Mouse (Mus musculus) stomach, embryonic 14.5 days (tissue): ENCODE data around the gene Slit3. TPM values are rescaled to one million over a fixed set of nuclear protein-coding genes. Genes with fewer than 3 reads are reported as not detected.

Experiments used
- ATAC-seq: fragments of 200-750 bp; cut with Nextera tagmentation; 2 replicates; pipeline ENCODE4 v1.8.0; 2017; ENCODE audit warnings: low read depth, moderate TSS enrichment; ENCODE audit not compliant: insufficient number of reproducible peaks, insufficient read depth, low FRiP score
- H3K27ac ChIP-seq: fragments of 300-500 bp; sonication (generic); 2 replicates; pipeline ENCODE4 v1.5.1; 2014; ENCODE audit warnings: mild to moderate bottlenecking, low read length, moderate library complexity, mixed read lengths
- H3K27me3 ChIP-seq: fragments of 300-500 bp; sonication (generic); 2 replicates; pipeline ENCODE4 v1.6.1; 2014; ENCODE audit warnings: low read length, control low read depth, mixed read lengths; ENCODE audit not compliant: control insufficient read depth, insufficient read depth
- H3K36me3 ChIP-seq: fragments of 300-500 bp; sonication (generic); 2 replicates; pipeline ENCODE4 v1.6.1; 2014; ENCODE audit warnings: mild to moderate bottlenecking, control low read depth, low read length, moderate library complexity, mixed read lengths; ENCODE audit not compliant: control insufficient read depth, insufficient read depth
- H3K4me1 ChIP-seq: fragments of 300-500 bp; sonication (generic); 2 replicates; pipeline ENCODE4 v1.6.1; 2014; ENCODE audit warnings: low read length, control low read depth, mixed read lengths; ENCODE audit not compliant: control insufficient read depth, insufficient read depth
- H3K4me2 ChIP-seq: fragments of 300-500 bp; sonication (generic); replicated peaks from 2 replicates; pipeline ENCODE4 v1.6.1; 2014; ENCODE audit warnings: low read depth, low read length, control low read depth
- H3K4me3 ChIP-seq: fragments of 300-500 bp; sonication (generic); 2 replicates; pipeline ENCODE4 v1.5.1; 2014; ENCODE audit warnings: low read depth, low read length, control low read depth
- H3K9ac ChIP-seq: fragments of 300-500 bp; sonication (generic); replicated peaks from 2 replicates; pipeline ENCODE4 v1.6.1; 2014; ENCODE audit warnings: low read depth, mild to moderate bottlenecking, control low read depth, low read length, moderate library complexity, mixed read lengths
- H3K9me3 ChIP-seq: fragments of 300-500 bp; sonication (generic); 2 replicates; pipeline ENCODE4 v1.6.1; 2016; ENCODE audit warnings: low read depth, low read length, control low read depth; ENCODE audit not compliant: control insufficient read depth
- WGBS: fragments of 180-500 bp; shearing (Covaris S2); extraction: QIAGEN DNeasy Blood & Tissue Kit; methylation state at CpG from one replicate; pipeline ENCODE4 v1.1.7; 2014; 5-methylcytosine and 5-hydroxymethylcytosine counted together
- polyA plus RNA-seq: library from polyadenylated mRNA; unstranded; fragments of >200 nt; fragmentation: Nextera tagmentation; extraction: Ambion mirVana; gene quantifications from 2 replicates; pipeline ENCODE4 v1.2.1, GENCODE M21; 2014

The Slit3 gene
- polyA plus RNA-seq, 1 experiment from 2014 or later: 18.3 TPM

DNA sequence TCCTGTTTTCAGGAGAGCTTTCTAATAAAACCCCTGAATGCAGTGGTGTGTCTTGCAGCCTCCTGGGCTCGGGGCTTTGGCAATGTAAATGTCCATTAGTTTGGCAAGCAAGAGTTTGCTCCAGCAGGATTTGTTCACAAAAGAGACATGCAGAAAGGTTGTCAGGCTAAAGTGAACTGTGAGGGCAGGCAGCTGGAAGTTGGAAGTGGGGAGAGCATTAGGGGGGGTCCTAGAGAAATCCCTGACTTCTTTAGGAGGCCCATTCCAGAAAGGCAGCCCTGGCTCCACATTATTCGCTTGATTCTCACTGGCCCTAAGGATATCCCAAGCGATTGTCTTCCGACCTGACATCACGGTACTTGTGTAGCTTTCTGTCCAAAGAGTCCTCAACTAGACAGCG is 285.5 kb downstream of the Slit3 start:
- Histone ChIP-seq H3K4me2 (no peak overlapping the region), H3K27me3 (no peaks in the 10 kb centered on the region), H3K36me3 (no peaks in the 10 kb centered on the region), H3K9ac (no peak overlapping the region), H3K4me1 (peaks cover 14% of the 10 kb centered on the region; the same call in 1 of the 2 replicates), H3K27ac (peak overlapping the region; percentile 33; the same call in 1 of the 2 replicates), H3K9me3 (no peaks in the 10 kb centered on the region), H3K4me3 (no peak overlapping the region)
- WGBS: 50% methylated on average over 6 of the region's 6 CpGs
- ATAC-seq: no peak

DNA sequence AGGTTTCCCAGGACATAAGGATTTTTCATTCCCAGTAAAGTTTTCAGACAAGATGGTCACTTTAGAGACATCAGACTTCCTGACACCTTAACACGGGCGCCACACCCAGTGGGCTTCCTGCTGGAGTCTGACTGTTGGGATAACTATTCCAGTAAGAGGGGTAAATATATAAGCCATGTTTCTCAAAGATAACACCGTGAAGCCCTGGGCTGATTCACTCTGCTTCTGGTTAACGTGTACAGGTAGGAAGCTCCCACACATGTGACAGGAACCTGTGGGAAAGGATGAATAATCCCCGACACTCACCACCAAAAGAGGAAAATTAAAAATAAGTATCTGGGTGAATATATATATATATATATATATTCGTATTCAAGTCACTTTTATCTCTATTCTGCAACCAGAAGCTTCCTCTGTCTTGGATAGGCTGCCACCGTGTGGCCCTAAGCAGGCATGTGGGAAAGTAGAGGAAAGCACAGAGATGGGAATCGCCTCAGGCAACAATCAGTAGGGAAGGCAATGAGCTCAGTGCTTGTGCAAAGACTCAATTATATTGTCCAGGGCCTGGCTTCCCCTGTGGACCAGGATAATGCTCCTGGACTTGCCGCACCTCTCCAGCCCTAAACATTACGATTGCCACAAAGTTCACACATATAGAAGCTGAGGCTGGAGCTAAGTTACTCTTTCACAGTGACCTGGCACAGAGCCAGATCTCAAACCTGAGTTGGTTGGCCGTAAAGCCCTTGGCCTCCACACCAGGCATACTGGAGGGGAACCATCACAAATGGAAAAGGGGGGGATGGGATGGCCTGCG is 286.5 kb downstream of the Slit3 start:
- Histone ChIP-seq H3K36me3 (no peaks in the 10 kb centered on the region), H3K9ac (no peak overlapping the region), H3K4me1 (peaks cover 14% of the 10 kb centered on the region; the same call in 1 of the 2 replicates), H3K4me2 (no peak overlapping the region), H3K27ac (no peak overlapping the region), H3K4me3 (no peak overlapping the region), H3K9me3 (no peaks in the 10 kb centered on the region), H3K27me3 (no peaks in the 10 kb centered on the region)
- WGBS: 52% methylated on average over 12 of the region's 12 CpGs
- ATAC-seq: peak; percentile 75; the same call in 1 of the 2 replicates

DNA sequence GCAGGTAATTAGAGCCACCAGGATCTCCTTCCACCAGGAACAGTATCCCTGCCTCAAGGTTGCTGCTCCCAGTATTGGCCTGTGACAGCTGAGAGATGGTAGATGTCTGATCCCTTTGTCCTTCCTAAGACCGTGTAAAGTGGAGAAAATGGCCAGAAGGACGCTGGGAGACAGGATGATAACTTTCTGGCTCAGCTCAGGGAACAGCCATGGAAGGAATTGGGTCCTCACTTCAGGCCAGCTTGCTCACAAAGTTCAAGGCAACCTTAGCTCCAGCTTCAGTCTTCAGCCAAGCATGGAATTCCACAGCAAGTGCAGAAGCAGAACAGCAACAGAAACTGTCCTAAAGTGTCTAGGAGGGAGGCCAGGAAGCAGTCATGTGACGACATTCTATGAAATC is 289.4 kb downstream of the Slit3 start:
- Histone ChIP-seq H3K4me2 (no peak overlapping the region), H3K36me3 (no peaks in the 10 kb centered on the region), H3K4me1 (peaks cover 14% of the 10 kb centered on the region; the same call in 1 of the 2 replicates), H3K4me3 (no peak overlapping the region), H3K9me3 (no peaks in the 10 kb centered on the region), H3K9ac (no peak overlapping the region), H3K27me3 (no peaks in the 10 kb centered on the region), H3K27ac (no peak overlapping the region)
- ATAC-seq: no peak
- WGBS: 75% methylated on average over 3 of the region's 3 CpGs

- Histone ChIP-seq H3K27ac (peak overlapping the region; percentile 76; the same call in 1 of the 2 replicates), H3K9me3 (no peaks in the 10 kb centered on the region), H3K4me1 (peaks cover 37% of the 10 kb centered on the region), H3K4me2 (no peak overlapping the region), H3K27me3 (no peaks in the 10 kb centered on the region), H3K4me3 (no peak overlapping the region), H3K9ac (no peak overlapping the region), H3K36me3 (no peaks in the 10 kb centered on the region)
- ATAC-seq: peak; percentile 20; the same call in 1 of the 2 replicates
- 53% methylated on average over 9 of the region's 9 CpGs for WGBS
Measured at GRCm38 (mm10) chr11:35415768-35416401, 294.9 kb downstream of the Slit3 start.

GRCm38 (mm10) chr11:35416402-35417093 is 295.5 kb downstream of the Slit3 start:
- peaks cover 37% of the 10 kb centered on the region for H3K4me1 ChIP-seq
- no peak for ATAC-seq
- H3K27me3 ChIP-seq: no peaks in the 10 kb centered on the region
- H3K36me3 ChIP-seq: no peaks in the 10 kb centered on the region
- no peak overlapping the region for H3K4me2 ChIP-seq
- no peak overlapping the region for H3K4me3 ChIP-seq
- no peaks in the 10 kb centered on the region for H3K9me3 ChIP-seq
- H3K27ac ChIP-seq: peak overlapping the region; percentile 76; the same call in 1 of the 2 replicates
- no peak overlapping the region for H3K9ac ChIP-seq
- WGBS: 57% methylated on average over 14 of the region's 14 CpGs

GRCm38 (mm10) chr11:35417911-35418552 is 297.0 kb downstream of the Slit3 start:
- no peaks in the 10 kb centered on the region for H3K9me3 ChIP-seq
- ATAC-seq: no peak
- no peaks in the 10 kb centered on the region for H3K36me3 ChIP-seq
- no peak overlapping the region for H3K9ac ChIP-seq
- WGBS: 28% methylated on average over 13 of the region's 13 CpGs
- no peak overlapping the region for H3K4me3 ChIP-seq
- peaks cover 37% of the 10 kb centered on the region for H3K4me1 ChIP-seq
- H3K27ac ChIP-seq: peak overlapping the region; percentile 58; the same call in 1 of the 2 replicates
- no peaks in the 10 kb centered on the region for H3K27me3 ChIP-seq
- H3K4me2 ChIP-seq: no peak overlapping the region

DNA sequence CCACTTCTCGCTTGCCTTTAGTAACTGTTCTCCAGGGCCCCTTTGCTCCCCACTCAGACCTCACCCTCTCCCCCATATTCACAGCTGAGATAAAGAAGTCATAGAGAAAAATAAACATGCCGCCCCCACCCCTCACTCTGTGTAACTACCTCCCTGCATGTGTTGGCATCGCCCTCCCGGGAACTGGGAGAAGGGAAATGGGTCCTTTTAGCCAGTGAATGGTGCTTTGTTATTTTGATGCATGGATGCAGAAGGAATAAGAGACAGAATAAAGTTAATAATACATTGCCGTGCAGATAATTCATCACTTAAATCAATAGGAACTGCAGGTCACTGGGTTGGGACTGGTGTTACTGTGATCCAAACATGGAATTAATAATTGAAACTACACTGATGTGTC is 298.0 kb downstream of the Slit3 start:
- Histone ChIP-seq H3K9ac (no peak overlapping the region), H3K27ac (peak overlapping the region; percentile 58; the same call in 1 of the 2 replicates), H3K4me2 (no peak overlapping the region), H3K4me3 (no peak overlapping the region), H3K27me3 (no peaks in the 10 kb centered on the region), H3K4me1 (peaks cover 37% of the 10 kb centered on the region), H3K36me3 (no peaks in the 10 kb centered on the region), H3K9me3 (no peaks in the 10 kb centered on the region)
- ATAC-seq: no peak
- 57% methylated on average over 5 of the region's 5 CpGs for WGBS

- Histone ChIP-seq H3K4me2 (no peak overlapping the region), H3K27ac (no peak overlapping the region), H3K4me1 (peaks cover 28% of the 10 kb centered on the region), H3K27me3 (no peaks in the 10 kb centered on the region), H3K4me3 (no peak overlapping the region), H3K9ac (no peak overlapping the region), H3K36me3 (no peaks in the 10 kb centered on the region), H3K9me3 (no peaks in the 10 kb centered on the region)
- WGBS: 37% methylated on average over 4 of the region's 4 CpGs
- no peak for ATAC-seq
Measured at GRCm38 (mm10) chr11:35421728-35422127, 300.7 kb downstream of the Slit3 start.
